Mouse (Mus musculus) lung, embryonic 14.5 days (tissue): ENCODE data around the gene Olfr1062. TPM values are rescaled to one million over a fixed set of nuclear protein-coding genes. Genes with fewer than 3 reads are reported as not detected.
"Not testable (repeated sequence)": the region's sequence is repeated elsewhere in the genome, so short reads cannot be mapped to it uniquely, and the experiment has no call there.

Source experiments
- ATAC-seq: fragments of 200-750 bp; cut with Nextera tagmentation; 2 replicates; pipeline ENCODE4 v1.8.0; 2017; ENCODE audit warnings: mild to moderate bottlenecking, moderate TSS enrichment, moderate library complexity; ENCODE audit not compliant: insufficient read depth
- DNase-seq: peaks from one replicate; pipeline ENCODE4 v3.0.0-alpha.2; 2015
- H3K27ac ChIP-seq: fragments of 300-500 bp; sonication (generic); 2 replicates; pipeline ENCODE4 v1.5.1; 2014; ENCODE audit warnings: low read depth, mild to moderate bottlenecking, moderate library complexity
- H3K27me3 ChIP-seq: fragments of 300-500 bp; sonication (generic); 2 replicates; pipeline ENCODE4 v1.6.1; 2014; ENCODE audit warnings: low read length, control low read depth; ENCODE audit not compliant: insufficient read depth
- H3K36me3 ChIP-seq: fragments of 300-500 bp; sonication (generic); 2 replicates; pipeline ENCODE4 v1.6.1; 2014; ENCODE audit warnings: control low read depth; ENCODE audit not compliant: insufficient read depth
- H3K4me1 ChIP-seq: fragments of 300-500 bp; sonication (generic); 2 replicates; pipeline ENCODE4 v1.6.1; 2014; ENCODE audit warnings: antibody characterized with exemption, control low read depth; ENCODE audit not compliant: insufficient read depth
- H3K4me2 ChIP-seq: fragments of 300-500 bp; sonication (generic); 2 replicates; pipeline ENCODE4 v1.6.1; 2014; ENCODE audit warnings: mild to moderate bottlenecking
- H3K4me3 ChIP-seq: fragments of 300-500 bp; sonication (generic); 2 replicates; pipeline ENCODE4 v1.5.1; 2014; ENCODE audit warnings: low read depth, low read length
- H3K9ac ChIP-seq: fragments of 300-500 bp; sonication (generic); 2 replicates; pipeline ENCODE4 v1.6.1; 2014
- H3K9me3 ChIP-seq: fragments of 300-500 bp; sonication (generic); 2 replicates; pipeline ENCODE4 v1.6.1; 2016; ENCODE audit warnings: low read depth, low read length, control low read depth
- CTCF ChIP-seq: IDR thresholded peaks from 2 replicates; pipeline ENCODE4 v1.5.1; 2016; ENCODE audit warnings: antibody characterized with exemption, low read depth
- WGBS: fragments of 180-500 bp; shearing (Covaris S2); extraction: QIAGEN DNeasy Blood & Tissue Kit; methylation state at CpG from one replicate; pipeline ENCODE4 v1.1.7; 2014; 5-methylcytosine and 5-hydroxymethylcytosine counted together
- polyA plus RNA-seq: library from polyadenylated mRNA; unstranded; fragments of >200 nt; fragmentation: Nextera tagmentation; extraction: Ambion mirVana; gene quantifications from 2 replicates; pipeline ENCODE4 v1.2.1, GENCODE M21; 2014

Olfr1062 gene
- polyA plus RNA-seq, 1 experiment from 2014 or later, result not detected

DNA sequence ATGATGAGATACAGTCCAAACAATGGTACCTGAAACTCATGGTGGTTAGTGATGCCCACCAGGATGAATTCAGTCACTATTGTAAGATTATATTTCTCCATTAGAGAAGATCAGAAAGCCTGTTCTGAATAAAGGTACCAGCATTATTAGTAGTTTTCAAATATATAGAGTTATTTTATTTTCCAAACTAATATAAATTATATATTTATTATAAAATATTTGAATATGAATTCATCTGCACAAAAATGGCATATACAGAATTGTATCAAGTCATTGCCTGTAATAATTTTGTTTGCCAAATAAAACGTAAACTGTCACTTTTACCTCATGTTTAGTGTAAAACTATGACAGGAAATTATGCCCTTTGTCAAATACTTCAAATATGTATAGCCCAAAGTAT lies 12.6 kb downstream of the Olfr1062 start, which contains the start of gene Olfr1061:
Olfr1061 (minus strand) TSS at position 101 of the 400 bp plus-strand sequence.
- no peaks in the 10 kb centered on the region for H3K36me3 ChIP-seq
- H3K9me3 ChIP-seq, result no peaks in the 10 kb centered on the region
- no peaks in the 10 kb centered on the region for H3K27me3 ChIP-seq
- no peak for TF ChIP-seq CTCF
- WGBS, result 82% methylated on average over 1 of the region's 1 CpGs
- H3K4me3 ChIP-seq, result no peak within 1 kb of the TSS
- no peak for ATAC-seq
- H3K4me1 ChIP-seq, result no peaks in the 10 kb centered on the region
- no peak within 1 kb of the TSS for H3K4me2 ChIP-seq
- no peak within 1 kb of the TSS for H3K27ac ChIP-seq
- no peak within 1 kb of the TSS for H3K9ac ChIP-seq
- no peak for DNase-seq

- ATAC-seq (no peak), DNase-seq (no peak)
- H3K4me2 ChIP-seq, result no peak overlapping the region
- no peak overlapping the region for H3K27ac ChIP-seq
- H3K4me3 ChIP-seq, result no peak overlapping the region
- no peaks in the 10 kb centered on the region for H3K9me3 ChIP-seq
- H3K36me3 ChIP-seq, result no peaks in the 10 kb centered on the region
- no peak overlapping the region for H3K9ac ChIP-seq
- 84% methylated on average over 2 of the region's 2 CpGs for WGBS
- no peaks in the 10 kb centered on the region for H3K27me3 ChIP-seq
- no peak for TF ChIP-seq CTCF
- H3K4me1 ChIP-seq, result no peaks in the 10 kb centered on the region
Measured at GRCm38 (mm10) chr2:86395114-86395513, 31.4 kb downstream of the Olfr1062 start.

DNA sequence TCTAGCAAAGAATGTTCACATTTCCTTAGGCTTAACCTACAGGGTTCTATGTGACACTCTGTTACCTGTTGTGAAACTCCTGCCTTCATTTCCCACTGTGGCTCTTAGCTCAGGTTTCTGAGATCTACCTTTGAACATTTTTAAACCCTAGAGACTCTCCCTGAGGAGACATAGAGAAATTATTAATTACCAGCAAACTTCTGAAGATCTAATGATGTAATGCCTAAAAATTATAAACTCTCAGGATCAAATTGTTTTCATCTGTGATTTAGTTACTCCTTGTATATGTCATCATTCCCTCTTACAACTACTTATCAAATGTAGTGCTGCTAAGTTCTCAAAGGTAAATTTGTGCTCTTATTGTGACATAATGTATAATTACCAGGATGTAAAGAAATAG lies 38.1 kb downstream of the Olfr1062 start, which contains the start of gene Olfr1058:
Olfr1058 (minus strand) TSS at position 101 of the 400 bp plus-strand sequence.
- H3K9me3 ChIP-seq, H3K9ac ChIP-seq, H3K27me3 ChIP-seq, H3K4me2 ChIP-seq, H3K27ac ChIP-seq, H3K36me3 ChIP-seq, H3K4me1 ChIP-seq, ATAC-seq, DNase-seq, H3K4me3 ChIP-seq: not testable (repeated sequence)

- ATAC-seq (no peak), DNase-seq (no peak)
- no peaks in the 10 kb centered on the region for H3K27me3 ChIP-seq
- H3K36me3 ChIP-seq, result no peaks in the 10 kb centered on the region
- H3K4me3 ChIP-seq, result no peak within 1 kb of the TSS
- H3K4me1 ChIP-seq, result no peaks in the 10 kb centered on the region
- no peaks in the 10 kb centered on the region for H3K9me3 ChIP-seq
- H3K4me2 ChIP-seq, result no peak within 1 kb of the TSS
- no peak within 1 kb of the TSS for H3K9ac ChIP-seq
- no peak for TF ChIP-seq CTCF
- no peak within 1 kb of the TSS for H3K27ac ChIP-seq
Measured at GRCm38 (mm10) chr2:86378293-86378692, 48.3 kb downstream of the Olfr1062 start, which contains the start of gene Olfr1057. Olfr1057 (minus strand) TSS chr2:86378393.

Other genes with a start within 250 kb of the Olfr1062 start
- not detected in 2 replicates for gene Olfr1044, start 248.9 kb downstream of the Olfr1062 start, polyA plus RNA-seq
- gene Olfr52, start 241.1 kb downstream of the Olfr1062 start, polyA plus RNA-seq, result not detected in 2 replicates
- gene Olfr1045, start 223.7 kb downstream of the Olfr1062 start, polyA plus RNA-seq, result not detected in 2 replicates
- gene Olfr1046, start 207.4 kb downstream of the Olfr1062 start, polyA plus RNA-seq, result not detected in 2 replicates
- gene Olfr1047, start 195.3 kb downstream of the Olfr1062 start, polyA plus RNA-seq, result not detected in 2 replicates
- not detected in 2 replicates for gene Olfr1048, start 186.5 kb downstream of the Olfr1062 start, polyA plus RNA-seq
- gene Olfr1049, start 168.4 kb downstream of the Olfr1062 start, polyA plus RNA-seq, result not detected in 2 replicates
- not detected in 2 replicates for gene Olfr1051, start 147.7 kb downstream of the Olfr1062 start, polyA plus RNA-seq
- not detected in 2 replicates for gene Olfr1052, start 134.3 kb downstream of the Olfr1062 start, polyA plus RNA-seq
- gene Olfr1053, start 111.5 kb downstream of the Olfr1062 start, polyA plus RNA-seq, result not detected in 2 replicates
- not detected in 2 replicates for gene Olfr1054, start 91.3 kb downstream of the Olfr1062 start, polyA plus RNA-seq
- gene Olfr1055, start 76.5 kb downstream of the Olfr1062 start, polyA plus RNA-seq, result not detected in 2 replicates
- not detected in 2 replicates for gene Olfr1056, start 64.3 kb downstream of the Olfr1062 start, polyA plus RNA-seq
- gene Olfr1057, start 48.4 kb downstream of the Olfr1062 start, polyA plus RNA-seq, result not detected in 2 replicates
- gene Olfr1058, start 38.2 kb downstream of the Olfr1062 start, polyA plus RNA-seq, result not detected in 2 replicates
- not detected in 2 replicates for gene Olfr1061, start 12.7 kb downstream of the Olfr1062 start, polyA plus RNA-seq
- gene Olfr1065, start 23.8 kb upstream of the Olfr1062 start, polyA plus RNA-seq, result not detected in 2 replicates
- not detected in 2 replicates for gene Olfr1066, start 29.5 kb upstream of the Olfr1062 start, polyA plus RNA-seq
- gene Olfr228, start 60.6 kb upstream of the Olfr1062 start, polyA plus RNA-seq, result not detected in 2 replicates
- not detected in 2 replicates for gene Olfr1076, start 81.7 kb upstream of the Olfr1062 start, polyA plus RNA-seq
- gene Olfr1079, start 115.7 kb upstream of the Olfr1062 start, polyA plus RNA-seq, result not detected in 2 replicates
- gene Olfr1080, start 131.5 kb upstream of the Olfr1062 start, polyA plus RNA-seq, result not detected in 2 replicates
- gene Olfr1082, start 172.2 kb upstream of the Olfr1062 start, polyA plus RNA-seq, result not detected in 2 replicates
- gene Olfr1084, start 213.0 kb upstream of the Olfr1062 start, polyA plus RNA-seq, result not detected in 2 replicates
- not detected in 2 replicates for gene Olfr1085, start 235.3 kb upstream of the Olfr1062 start, polyA plus RNA-seq